ENCODE assay signal across 8 mouse cellular contexts in genomic region chr13:20311612-20312011, GRCm38 (mm10).
DNase-seq lines count a peak whose midpoint lies in the region; ATAC-seq and TF ChIP-seq lines count a peak whose summit lies in the region.
"Had no signal": no experiment of that assay in that cellular context is flagged by ENCODE, and none has a peak within 500 bp of the region (broad histone marks: within the 10 kb centered on the region; RNA-seq: fewer than 3 reads in every experiment).

No protein-coding gene starts in this region.

- H3K36me3 ChIP-seq in MEL (ENCODE audit: control insufficient read depth in 1 of 2, insufficient read depth in 2 of 2, low read length in 2 of 2), result no peaks in the 10 kb centered on the region
- no peaks in the 10 kb centered on the region for H3K36me3 ChIP-seq in forebrain, embryonic 10.5 days (replicated peaks)

- DNase-seq in MEL (ENCODE audit: low read depth, low spot score), result peak; percentile 79
- DNase-seq in forebrain, embryonic 10.5 days (ENCODE audit: extremely low spot score, low spot score), result peak; percentile 66
- DNase-seq in heart, postnatal 36 days, result peak; percentile 77 to 84
- peak; percentile 84 to 91 for DNase-seq in layer of hippocampus, postnatal 14 days (ENCODE audit: low spot score in 2 of 2)
- DNase-seq in right cerebral cortex, postnatal 14 days, result peak; percentile 89

- peak; percentile 89 for ATAC-seq in megakaryocyte progenitor cell, adult 5-6 weeks (replicated peaks; ENCODE audit: poor library complexity)

- no peaks in the 10 kb centered on the region for H3K27me3 ChIP-seq in MEL (ENCODE audit: control insufficient read depth in 1 of 2, insufficient read depth in 2 of 2, low read length in 2 of 2)
- no peaks in the 10 kb centered on the region for H3K27me3 ChIP-seq in forebrain, embryonic 10.5 days (ENCODE audit: poor library complexity, severe bottlenecking)
- H3K27me3 ChIP-seq: megakaryocyte, embryonic 14.5 days had no signal

- no peaks in the 10 kb centered on the region for H3K4me1 ChIP-seq in MEL (ENCODE audit: control insufficient read depth in 1 of 2, insufficient read depth in 2 of 2, low read length in 2 of 2)
- H3K4me1 ChIP-seq in bone marrow, adult 2 months (ENCODE audit: control insufficient read depth, insufficient read depth, low read length), result no peaks in the 10 kb centered on the region; the same call in 1 of the 2 replicates
- H3K4me1 ChIP-seq in forebrain, embryonic 10.5 days, result peaks cover 8% of the 10 kb centered on the region

- peak; percentile 88 for TF ChIP-seq RAD21 in MEL (IDR thresholded peaks at IDR 0.05; ENCODE audit: low read depth, low read length)

- TF ChIP-seq POLR2A in MEL (IDR thresholded peaks at IDR 0.05; ENCODE audit: control insufficient read depth in 1 of 2, insufficient read depth in 1 of 2, low read depth in 1 of 2, low read length in 2 of 2, poor library complexity in 1 of 2), result no peak
- TF ChIP-seq POLR2A in bone marrow, adult 2 months (IDR thresholded peaks at IDR 0.05; ENCODE audit: borderline replicate concordance, control insufficient read depth, low read depth, low read length), result no peak

- TF ChIP-seq EP300 in MEL (IDR thresholded peaks at IDR 0.05; ENCODE audit: low read depth in 1 of 2, low read length in 2 of 2), result no peak

- WGBS in bone marrow, adult 2 months, result 13% methylated on average over 3 of the region's 3 CpGs
- 25% methylated on average over 3 of the region's 3 CpGs for WGBS in forebrain, embryonic 10.5 days

- no peak overlapping the region for H3K4me3 ChIP-seq in MEL (ENCODE audit: control insufficient read depth in 1 of 2, insufficient read depth in 1 of 2, low read depth in 2 of 2, low read length in 2 of 2)
- H3K4me3 ChIP-seq in bone marrow, adult 2 months (replicated peaks; ENCODE audit: control insufficient read depth, low read depth, low read length), result no peak overlapping the region
- H3K4me3 ChIP-seq in forebrain, embryonic 10.5 days, result no peak overlapping the region
- H3K4me3 ChIP-seq: megakaryocyte, embryonic 14.5 days had no signal

- no peaks in the 10 kb centered on the region for H3K9me3 ChIP-seq in MEL (replicated peaks; ENCODE audit: insufficient read depth, low read length)
- no peaks in the 10 kb centered on the region for H3K9me3 ChIP-seq in forebrain, embryonic 10.5 days
- H3K9me3 ChIP-seq: megakaryocyte, embryonic 14.5 days had no signal

- intact Hi-C loops in heart, postnatal 36 days (cut with DNase I), result loop anchor here (1.0 to 5.0 kb wide), 6 partner anchors 160 to 1016 kb away; no protein-coding TSS in a partner anchor

- peak; percentile 65 to 90 (median 72) for TF ChIP-seq CTCF in MEL (IDR thresholded peaks at IDR 0.05 in 2 of 3, conservative IDR thresholded peaks at IDR 0.05 in 1 of 3; ENCODE audit: control insufficient read depth in 1 of 3, insufficient read depth in 1 of 3, low read depth in 2 of 3, low read length in 3 of 3, poor library complexity in 1 of 3, severe bottlenecking in 1 of 3)
- TF ChIP-seq CTCF in bone marrow, adult 2 months (IDR thresholded peaks at IDR 0.05; ENCODE audit: control insufficient read depth, insufficient read depth, low read length), result peak; percentile 60

- H3K79me2 ChIP-seq in MEL (ENCODE audit: control insufficient read depth, insufficient read depth, low read length, poor library complexity), result no peaks in the 10 kb centered on the region

- H3K27ac ChIP-seq in MEL (ENCODE audit: control insufficient read depth, low read depth, low read length), result no peak overlapping the region
- H3K27ac ChIP-seq in bone marrow, adult 2 months (ENCODE audit: control insufficient read depth, insufficient read depth, low read depth, low read length, poor library complexity), result no peak overlapping the region
- no peak overlapping the region for H3K27ac ChIP-seq in forebrain, embryonic 10.5 days

- H3K9ac ChIP-seq in MEL (ENCODE audit: control insufficient read depth, low read depth, low read length, poor library complexity, severe bottlenecking), result no peak overlapping the region

TF ChIP-seq in MEL, 35 proteins besides CTCF, POLR2A, EP300 and RAD21:
- peak; percentile 71 for TF ChIP-seq ZC3H11A (IDR thresholded peaks at IDR 0.05; ENCODE audit: low read depth, low read length)
- peak; percentile 91 for TF ChIP-seq SMC3 (IDR thresholded peaks at IDR 0.05; ENCODE audit: low read depth, low read length)
- no peak for TF ChIP-seq JUND (IDR thresholded peaks at IDR 0.05; ENCODE audit: low read depth, low read length)
- no peak for TF ChIP-seq NELFE (IDR thresholded peaks at IDR 0.05; ENCODE audit: low read depth, low read length)
